Mouse (Mus musculus) embryonic facial prominence, embryonic 12.5 days (tissue): ENCODE measurements around the gene Pan2. TPM values are rescaled to one million over a fixed set of nuclear protein-coding genes. Genes with fewer than 3 reads are reported as not detected.

Experiments used
- ATAC-seq: fragments of 200-750 bp; cut with Nextera tagmentation; 2 replicates; pipeline ENCODE4 v1.8.0; 2017; ENCODE audit not compliant: insufficient number of reproducible peaks, insufficient read depth, low FRiP score, low TSS enrichment
- H3K27ac ChIP-seq: fragments of 300-500 bp; sonication (generic); 2 replicates; pipeline ENCODE4 v1.5.1; 2016; ENCODE audit warnings: mild to moderate bottlenecking
- H3K27me3 ChIP-seq: fragments of 300-500 bp; sonication (generic); 2 replicates; pipeline ENCODE4 v1.6.1; 2016; ENCODE audit warnings: mild to moderate bottlenecking, moderate library complexity
- H3K36me3 ChIP-seq: fragments of 300-500 bp; sonication (generic); 2 replicates; pipeline ENCODE4 v1.6.1; 2016; ENCODE audit warnings: mild to moderate bottlenecking
- H3K4me1 ChIP-seq: fragments of 300-500 bp; sonication (generic); 2 replicates; pipeline ENCODE4 v1.6.1; 2016
- H3K4me2 ChIP-seq: fragments of 300-500 bp; sonication (generic); replicated peaks from 2 replicates; pipeline ENCODE4 v1.6.1; 2016; ENCODE audit warnings: mild to moderate bottlenecking, moderate library complexity
- H3K4me3 ChIP-seq: fragments of 300-500 bp; sonication (generic); 2 replicates; pipeline ENCODE4 v1.5.1; 2016; ENCODE audit warnings: mild to moderate bottlenecking
- H3K9ac ChIP-seq: fragments of 300-500 bp; sonication (generic); 2 replicates; pipeline ENCODE4 v1.6.1; 2016; ENCODE audit warnings: mild to moderate bottlenecking, moderate library complexity
- H3K9me3 ChIP-seq: fragments of 300-500 bp; sonication (generic); 2 replicates; pipeline ENCODE4 v1.6.1; 2016; ENCODE audit warnings: mild to moderate bottlenecking, moderate library complexity
- WGBS: fragments of 180-500 bp; shearing (Covaris S2); methylation state at CpG from one replicate; pipeline ENCODE4 v1.1.7; 2016; 5-methylcytosine and 5-hydroxymethylcytosine counted together
- polyA plus RNA-seq: library from polyadenylated mRNA; unstranded; fragments of >200 nt; fragmentation: Nextera tagmentation; extraction: Ambion mirVana; gene quantifications from 2 replicates; pipeline ENCODE4 v1.2.1, GENCODE M21; 2016

The Pan2 gene
- polyA plus RNA-seq, 1 experiment from 2014 or later, result 38.3 TPM

- WGBS, result 70% methylated on average over 2 of the region's 2 CpGs
- peaks cover 22% of the 10 kb centered on the region for H3K4me1 ChIP-seq
- 0 out of 2 replicates have a peak, but pooled peaks cover 7% of the 10 kb centered on the region for H3K36me3 ChIP-seq
- no peak for ATAC-seq
- H3K27me3 ChIP-seq, result no peaks in the 10 kb centered on the region
- H3K4me2 ChIP-seq, result peak overlapping the region; percentile 80
- H3K4me3 ChIP-seq, result peak overlapping the region; percentile 75
- H3K9me3 ChIP-seq, result no peaks in the 10 kb centered on the region
- H3K9ac ChIP-seq, result peak overlapping the region; percentile 82; the same call in 1 of the 2 replicates
- H3K27ac ChIP-seq, result no peak overlapping the region
These were observed 35.8 kb downstream of the Pan2 start for GRCm38 (mm10) chr10:128338948-128339347.

- peaks cover 28% of the 10 kb centered on the region for H3K4me1 ChIP-seq
- H3K9ac ChIP-seq, result no peak overlapping the region
- no peak for ATAC-seq
- no peaks in the 10 kb centered on the region for H3K27me3 ChIP-seq
- no peak overlapping the region for H3K4me2 ChIP-seq
- 82% methylated on average over 2 of the region's 2 CpGs for WGBS
- no peaks in the 10 kb centered on the region for H3K9me3 ChIP-seq
- 0 out of 2 replicates have a peak, but pooled peaks cover 7% of the 10 kb centered on the region for H3K36me3 ChIP-seq
- H3K4me3 ChIP-seq, result no peak overlapping the region
- H3K27ac ChIP-seq, result no peak overlapping the region
These were observed 37.1 kb downstream of the Pan2 start for GRCm38 (mm10) chr10:128340257-128340656.

GRCm38 (mm10) chr10:128343436-128343835 is 40.3 kb downstream of the Pan2 start:
- 0 out of 2 replicates have a peak, but pooled peaks cover 7% of the 10 kb centered on the region for H3K36me3 ChIP-seq
- no peak overlapping the region for H3K9ac ChIP-seq
- H3K27ac ChIP-seq, result no peak overlapping the region
- H3K4me2 ChIP-seq, result no peak overlapping the region
- H3K4me1 ChIP-seq, result peaks cover 20% of the 10 kb centered on the region
- no peak overlapping the region for H3K4me3 ChIP-seq
- 89% methylated on average over 1 of the region's 1 CpGs for WGBS
- ATAC-seq, result no peak
- H3K27me3 ChIP-seq, result no peaks in the 10 kb centered on the region
- H3K9me3 ChIP-seq, result no peaks in the 10 kb centered on the region

GRCm38 (mm10) chr10:128344568-128345275 is 41.6 kb downstream of the Pan2 start:
- no peak overlapping the region for H3K9ac ChIP-seq
- 0 out of 2 replicates have a peak, but pooled peaks have one; percentile 28 for ATAC-seq
- H3K27ac ChIP-seq, result 0 out of 2 replicates have a peak overlapping the region, but pooled peaks have one; percentile 42
- 0 out of 2 replicates have a peak, but pooled peaks cover 8% of the 10 kb centered on the region for H3K36me3 ChIP-seq
- no peaks in the 10 kb centered on the region for H3K9me3 ChIP-seq
- H3K27me3 ChIP-seq, result no peaks in the 10 kb centered on the region
- no peak overlapping the region for H3K4me3 ChIP-seq
- 62% methylated on average over 7 of the region's 7 CpGs for WGBS
- H3K4me1 ChIP-seq, result peaks cover 9% of the 10 kb centered on the region; the same call in 1 of the 2 replicates
- H3K4me2 ChIP-seq, result no peak overlapping the region

- no peaks in the 10 kb centered on the region for H3K9me3 ChIP-seq
- H3K27me3 ChIP-seq, result no peaks in the 10 kb centered on the region
- no peak overlapping the region for H3K4me3 ChIP-seq
- no peak for ATAC-seq
- no peak overlapping the region for H3K27ac ChIP-seq
- H3K4me1 ChIP-seq, result peaks cover 6% of the 10 kb centered on the region; the same call in 1 of the 2 replicates
- 91% methylated on average over 8 of the region's 8 CpGs for WGBS
- H3K4me2 ChIP-seq, result no peak overlapping the region
- peaks cover 30% of the 10 kb centered on the region for H3K36me3 ChIP-seq
- H3K9ac ChIP-seq, result no peak overlapping the region
These were observed 44.4 kb downstream of the Pan2 start for GRCm38 (mm10) chr10:128347541-128347940.

GRCm38 (mm10) chr10:128358796-128359195 is 55.7 kb downstream of the Pan2 start:
- peaks cover 82% of the 10 kb centered on the region for H3K36me3 ChIP-seq
- WGBS, result 55% methylated on average over 2 of the region's 2 CpGs
- ATAC-seq, result no peak

GRCm38 (mm10) chr10:128359226-128359625 is 56.1 kb downstream of the Pan2 start:
- H3K36me3 ChIP-seq, result peaks cover 79% of the 10 kb centered on the region
- WGBS, result 93% methylated on average over 6 of the region's 6 CpGs

More at GRCm38 (mm10) chr10:128358796-128359195, 55.7 kb downstream of the Pan2 start:
- H3K9ac ChIP-seq, result no peak overlapping the region
- no peaks in the 10 kb centered on the region for H3K4me1 ChIP-seq
- H3K9me3 ChIP-seq, result no peaks in the 10 kb centered on the region
- H3K27ac ChIP-seq, result no peak overlapping the region
- H3K4me2 ChIP-seq, result no peak overlapping the region
- H3K4me3 ChIP-seq, result no peak overlapping the region
- no peaks in the 10 kb centered on the region for H3K27me3 ChIP-seq

GRCm38 (mm10) chr10:128361836-128362235 is 58.7 kb downstream of the Pan2 start:
- H3K4me3 ChIP-seq, result no peak overlapping the region
- H3K9me3 ChIP-seq, result no peaks in the 10 kb centered on the region
- peaks cover 77% of the 10 kb centered on the region for H3K36me3 ChIP-seq
- 95% methylated on average over 6 of the region's 6 CpGs for WGBS
- H3K4me2 ChIP-seq, result no peak overlapping the region
- no peak for ATAC-seq
- H3K27ac ChIP-seq, result no peak overlapping the region
- no peaks in the 10 kb centered on the region for H3K4me1 ChIP-seq
- no peak overlapping the region for H3K9ac ChIP-seq
- no peaks in the 10 kb centered on the region for H3K27me3 ChIP-seq

More at GRCm38 (mm10) chr10:128359226-128359625, 56.1 kb downstream of the Pan2 start:
- Histone ChIP-seq H3K4me1 (no peaks in the 10 kb centered on the region), H3K9ac (no peak overlapping the region), H3K9me3 (no peaks in the 10 kb centered on the region), H3K27me3 (no peaks in the 10 kb centered on the region), H3K4me2 (no peak overlapping the region), H3K27ac (no peak overlapping the region), H3K4me3 (no peak overlapping the region)
- ATAC-seq, result no peak

GRCm38 (mm10) chr10:128362568-128362967 is 59.4 kb downstream of the Pan2 start:
- Histone ChIP-seq H3K4me1 (peaks cover 2% of the 10 kb centered on the region), H3K4me2 (no peak overlapping the region), H3K4me3 (no peak overlapping the region), H3K36me3 (peaks cover 71% of the 10 kb centered on the region), H3K27ac (no peak overlapping the region), H3K9ac (no peak overlapping the region), H3K9me3 (no peaks in the 10 kb centered on the region), H3K27me3 (no peaks in the 10 kb centered on the region)
- no peak for ATAC-seq
- 48% methylated on average over 3 of the region's 3 CpGs for WGBS

GRCm38 (mm10) chr10:128367899-128368401 is 64.8 kb downstream of the Pan2 start:
- H3K36me3 ChIP-seq, result peaks cover 23% of the 10 kb centered on the region
- 20% methylated on average over 19 of the region's 19 CpGs for WGBS
- H3K27me3 ChIP-seq, result no peaks in the 10 kb centered on the region
- H3K4me2 ChIP-seq, result peak overlapping the region; percentile 91
- peak overlapping the region; percentile 75 for H3K9ac ChIP-seq
- no peaks in the 10 kb centered on the region for H3K9me3 ChIP-seq
- H3K27ac ChIP-seq, result peak overlapping the region; percentile 94
- ATAC-seq, result no peak
- H3K4me1 ChIP-seq, result peaks cover 8% of the 10 kb centered on the region
- peak overlapping the region; percentile 73 for H3K4me3 ChIP-seq

GRCm38 (mm10) chr10:128368402-128369217 is 65.5 kb downstream of the Pan2 start, which contains the start of gene Coq10a:
Coq10a (minus strand) TSS chr10:128368997.
- Histone ChIP-seq H3K4me2 (peak within 1 kb of the TSS; percentile 91), H3K9me3 (no peaks in the 10 kb centered on the region), H3K27ac (peak within 1 kb of the TSS; percentile 94), H3K36me3 (peaks cover 16% of the 10 kb centered on the region; the same call in 1 of the 2 replicates), H3K4me1 (peaks cover 8% of the 10 kb centered on the region), H3K9ac (peak within 1 kb of the TSS; percentile 75), H3K4me3 (peak within 1 kb of the TSS; percentile 73), H3K27me3 (no peaks in the 10 kb centered on the region)
- WGBS, result under 1% methylated on average over 87 of the region's 87 CpGs
- ATAC-seq, result peak; percentile 91
